Mouse (Mus musculus) frontal cortex, adult (tissue): ENCODE results near the gene Sh2d3c.

Source experiments
- ATAC-seq: cut with Nextera tagmentation; 2 replicates; pipeline ENCODE4 v1.9.2; 2017; ENCODE audit warnings: mild to moderate bottlenecking, moderate library complexity, mixed read lengths; ENCODE audit not compliant: low TSS enrichment

Sh2d3c gene

DNA sequence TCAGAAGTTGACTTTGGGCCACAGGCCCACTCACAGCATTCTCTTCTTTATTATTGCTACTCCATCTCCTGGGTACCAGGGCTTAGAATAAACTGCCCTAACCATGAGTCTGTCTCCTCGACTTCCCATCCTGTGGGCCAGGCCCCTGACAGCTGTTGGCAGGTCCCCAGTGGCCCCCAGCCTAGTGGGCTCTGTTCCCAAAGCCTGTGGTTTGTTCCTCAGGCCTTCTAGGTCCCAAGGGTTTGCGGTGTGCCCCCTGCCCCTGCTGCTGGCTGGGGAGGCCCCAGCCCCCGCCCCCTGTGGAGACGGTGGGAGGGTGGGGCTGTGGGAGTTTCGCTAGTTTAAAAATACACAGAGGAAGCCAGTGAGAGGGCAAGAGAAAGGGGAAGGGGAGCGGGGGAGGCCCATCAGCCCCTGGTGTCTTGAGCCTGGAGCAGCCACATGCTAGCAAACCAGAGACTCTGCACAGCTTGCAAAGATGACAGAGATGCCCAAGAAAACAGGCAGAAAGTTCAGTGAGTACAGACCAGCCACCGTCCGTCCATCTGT, at the start of gene Sh2d3c:
Sh2d3c (plus strand) TSS at position 375 of the 549 bp plus-strand sequence.
- ATAC-seq: no peak

DNA sequence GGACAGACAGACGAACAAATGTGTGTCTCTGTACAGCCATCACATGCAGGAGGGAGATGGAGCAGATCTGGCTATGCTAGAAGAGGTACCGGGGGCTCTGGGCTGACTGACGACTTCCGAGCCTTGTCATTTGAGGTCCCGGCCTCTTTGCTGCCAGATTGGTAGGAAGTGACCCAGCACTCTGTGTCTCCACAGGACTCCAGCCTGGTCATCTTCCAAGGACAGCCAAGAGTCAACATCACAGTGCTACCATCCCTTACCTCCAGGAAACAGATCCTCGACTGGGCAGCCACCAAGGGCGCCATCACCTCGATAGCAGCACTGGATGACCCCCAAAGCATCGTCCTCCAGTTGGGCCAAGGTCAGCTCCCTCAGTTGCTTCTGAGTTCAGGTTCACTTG, 49.7 kb upstream of the Sh2d3c start:
- no peak for ATAC-seq

DNA sequence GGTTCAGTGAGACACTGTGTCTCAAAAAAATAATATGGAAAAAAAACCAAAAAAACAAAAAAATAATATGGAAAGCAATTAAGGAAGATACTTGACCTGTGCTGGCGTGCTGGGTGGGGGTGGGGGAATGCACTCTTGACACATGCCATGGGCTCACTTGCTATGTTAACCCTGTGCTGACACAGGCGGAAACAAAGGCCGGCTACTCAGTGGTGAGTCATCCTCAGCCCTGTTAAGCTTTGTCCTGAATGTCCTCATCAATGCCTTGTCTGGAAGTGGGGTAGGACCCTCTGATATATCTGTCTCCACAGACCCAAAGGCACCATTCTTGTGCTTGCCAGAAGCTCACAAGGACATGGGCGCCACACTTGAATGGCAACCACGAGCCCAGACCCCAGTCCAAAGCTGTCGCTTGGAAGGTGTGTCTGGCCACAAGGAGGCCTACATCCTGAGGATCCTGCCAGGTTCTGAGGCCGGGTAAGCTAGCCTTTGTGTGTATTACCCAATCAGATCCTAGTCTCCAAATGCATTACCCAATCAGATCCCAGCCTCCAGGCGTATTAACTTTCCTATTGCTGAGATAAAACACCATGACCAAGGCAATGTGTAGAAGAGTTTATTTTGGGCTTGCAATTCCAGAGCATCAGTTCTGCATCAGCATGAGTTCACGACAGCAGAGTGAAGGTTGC, 48.8 kb upstream of the Sh2d3c start:
- no peak for ATAC-seq

DNA sequence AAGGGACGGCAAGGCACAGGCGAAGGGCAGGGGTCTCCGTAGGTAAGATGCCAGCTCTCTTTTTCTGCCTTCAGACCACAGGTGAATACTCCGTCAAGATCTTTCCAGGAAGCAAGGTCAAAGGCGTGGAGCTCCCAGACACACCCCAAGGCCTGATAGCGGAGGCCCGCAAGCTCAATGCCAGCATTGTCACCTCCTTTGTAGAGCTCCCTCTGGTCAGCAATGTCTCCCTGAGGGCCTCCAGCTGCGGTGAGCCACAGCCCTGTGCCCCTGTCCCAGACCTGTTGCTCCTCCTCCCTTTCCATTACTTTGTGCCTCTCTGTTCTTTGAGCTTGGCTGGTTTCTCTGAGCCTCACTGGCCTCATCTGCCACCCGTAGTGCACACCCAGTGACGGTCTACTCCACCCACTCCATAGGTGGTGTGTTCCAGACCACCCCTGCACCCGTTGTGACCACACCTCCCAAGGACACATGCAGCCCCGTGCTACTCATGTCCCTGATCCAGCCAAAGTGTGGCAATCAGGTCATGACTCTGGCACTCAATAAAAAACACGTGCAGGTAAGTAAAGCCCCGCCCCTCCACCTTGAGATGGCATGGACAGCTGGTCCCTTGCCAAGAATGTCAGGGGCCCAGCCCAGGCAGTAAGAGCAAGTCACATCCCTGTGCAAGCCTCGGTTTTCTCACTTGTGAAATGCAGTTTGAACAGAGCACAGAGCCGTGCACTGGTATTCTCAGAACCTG, 47.5 kb upstream of the Sh2d3c start:
- ATAC-seq: no peak

DNA sequence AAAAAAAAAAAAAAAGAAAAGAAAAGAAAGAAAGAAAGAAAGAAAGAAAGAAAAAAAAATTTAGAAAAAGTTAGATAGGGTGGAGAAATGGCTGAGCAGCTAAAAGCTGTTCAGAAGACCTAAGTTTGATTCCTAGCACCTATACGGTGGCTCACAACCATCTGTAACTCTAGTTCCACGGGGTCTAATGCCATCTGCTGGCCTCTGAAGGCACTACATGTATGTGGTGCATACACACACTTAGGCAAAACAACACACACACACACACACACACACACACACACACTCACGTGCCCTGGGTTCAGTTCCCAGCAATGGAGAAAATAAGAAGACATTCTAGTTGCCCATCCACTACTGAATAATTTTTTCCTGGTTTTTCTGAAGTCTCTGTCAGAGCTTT, 44.0 kb upstream of the Sh2d3c start:
- no peak for ATAC-seq

DNA sequence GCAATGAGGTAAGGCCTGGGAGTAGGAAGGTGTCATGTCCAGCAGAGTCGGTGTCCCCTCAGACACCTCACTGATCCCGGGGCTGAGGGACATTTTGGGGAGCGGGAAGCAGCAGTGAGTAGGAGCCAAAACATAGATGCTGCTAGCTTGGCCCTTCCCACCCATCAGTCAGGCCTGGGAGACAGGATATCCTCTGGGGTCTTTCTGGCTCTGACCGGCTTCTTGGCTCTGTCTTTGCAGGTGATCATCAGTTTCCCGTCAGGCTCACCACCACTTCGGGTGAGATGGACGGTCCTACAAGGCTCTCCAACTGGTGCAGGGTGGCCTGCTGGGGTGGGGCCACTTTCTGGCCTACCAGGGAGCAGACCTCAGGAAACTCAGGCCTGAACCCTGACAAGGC, 43.2 kb upstream of the Sh2d3c start:
- no peak for ATAC-seq

DNA sequence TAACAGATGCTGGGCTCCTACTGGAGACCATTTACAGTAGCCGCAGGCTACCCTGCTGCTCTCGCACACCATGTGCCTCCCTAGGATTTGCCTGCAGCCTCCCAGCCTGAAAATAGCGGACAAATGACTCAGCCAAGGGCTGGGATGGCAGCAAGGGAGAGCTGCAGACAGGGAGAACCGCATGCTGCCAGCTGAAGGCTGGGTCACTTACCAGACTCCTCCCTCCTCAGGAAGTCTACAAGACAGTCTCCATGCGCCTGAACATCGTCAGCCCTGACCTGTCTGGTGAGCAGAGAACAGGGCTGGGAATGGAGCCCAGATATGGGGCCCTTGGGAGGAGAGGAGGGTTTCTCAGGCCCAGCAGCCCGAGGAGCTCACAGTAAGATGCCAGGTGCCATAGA, 40.8 kb upstream of the Sh2d3c start:
- peak; percentile 92 for ATAC-seq

DNA sequence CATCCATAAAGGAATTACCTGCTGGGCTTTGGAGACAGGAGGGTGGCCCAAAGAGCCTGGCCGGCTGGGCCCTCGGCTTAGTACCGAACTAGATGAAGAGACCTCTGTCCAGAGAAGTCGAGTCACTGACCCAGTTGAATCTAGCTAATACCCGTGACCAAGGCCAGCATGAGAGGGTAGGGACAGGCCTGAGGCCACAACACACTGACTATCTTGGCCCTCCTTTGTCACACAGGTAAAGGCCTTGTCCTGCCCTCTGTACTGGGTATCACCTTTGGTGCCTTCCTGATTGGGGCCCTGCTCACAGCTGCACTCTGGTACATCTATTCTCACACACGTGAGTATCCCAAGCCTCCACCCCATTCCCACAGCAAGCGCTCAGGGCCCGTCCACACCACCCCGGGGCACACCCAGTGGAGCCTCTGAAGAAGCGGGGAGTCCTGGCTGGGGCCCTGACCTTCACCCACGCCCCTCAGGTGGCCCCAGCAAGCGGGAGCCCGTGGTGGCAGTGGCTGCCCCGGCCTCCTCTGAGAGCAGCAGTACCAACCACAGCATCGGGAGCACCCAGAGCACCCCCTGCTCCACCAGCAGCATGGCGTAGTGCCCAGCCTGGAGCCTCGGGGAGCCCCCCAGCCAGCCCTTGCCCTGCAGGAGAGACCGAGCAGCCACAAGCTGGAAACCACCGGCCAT, 39.7 kb upstream of the Sh2d3c start:
- no peak for ATAC-seq

DNA sequence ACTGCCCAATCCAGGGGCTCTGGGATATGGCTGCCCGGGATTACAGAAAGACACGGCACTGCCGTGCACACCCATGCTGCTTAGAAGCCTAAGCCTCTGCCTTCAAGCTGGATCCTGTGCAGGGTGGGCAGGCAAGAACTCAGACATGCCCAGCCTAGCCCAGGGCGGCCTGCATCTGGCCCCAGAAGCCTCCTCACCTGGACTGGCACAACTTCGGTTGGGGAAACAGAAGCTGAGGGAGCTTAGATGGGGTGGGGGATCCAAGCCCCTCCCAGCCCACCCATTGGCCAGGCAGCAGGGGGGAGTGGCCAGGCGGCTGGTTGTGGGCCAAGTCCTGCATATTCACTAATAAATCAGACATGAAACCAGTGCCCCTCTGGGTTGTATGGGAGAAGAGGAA, 39.1 kb upstream of the Sh2d3c start:
- no peak for ATAC-seq

DNA sequence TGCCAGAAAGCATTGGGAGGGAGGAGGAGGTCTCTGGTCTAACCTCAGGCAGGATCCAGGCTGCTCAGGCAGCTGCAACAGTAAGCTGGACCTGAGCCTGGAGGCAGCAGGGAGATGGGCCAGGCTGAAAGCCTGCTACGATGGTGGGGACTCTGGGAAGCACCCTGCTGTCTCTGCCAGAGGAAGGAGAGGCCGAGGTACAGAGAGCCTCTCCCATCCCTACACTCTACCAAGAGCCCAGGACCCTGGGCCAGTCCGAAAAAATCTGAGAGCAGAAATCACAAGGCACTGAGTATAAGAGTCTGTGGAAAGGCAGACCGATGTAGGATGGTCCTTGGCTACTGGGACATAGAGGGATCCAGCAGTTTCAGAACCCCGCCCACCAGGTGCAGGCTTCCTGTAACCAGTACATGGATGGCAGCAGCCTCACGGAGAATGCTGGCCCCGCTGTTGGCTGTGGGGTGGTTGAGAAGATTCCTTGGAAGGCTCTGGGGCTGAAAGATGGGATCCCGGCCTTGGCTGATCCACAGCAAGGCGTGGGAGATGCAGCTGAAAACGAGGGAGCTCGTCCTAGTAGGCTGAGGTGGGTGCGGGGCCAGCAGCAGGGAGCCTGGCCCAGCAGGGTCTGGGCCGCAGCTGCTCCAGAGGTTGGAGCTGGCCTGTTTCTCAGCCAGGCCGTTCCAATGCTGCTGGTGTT, 38.0 kb upstream of the Sh2d3c start:
- no peak for ATAC-seq

DNA sequence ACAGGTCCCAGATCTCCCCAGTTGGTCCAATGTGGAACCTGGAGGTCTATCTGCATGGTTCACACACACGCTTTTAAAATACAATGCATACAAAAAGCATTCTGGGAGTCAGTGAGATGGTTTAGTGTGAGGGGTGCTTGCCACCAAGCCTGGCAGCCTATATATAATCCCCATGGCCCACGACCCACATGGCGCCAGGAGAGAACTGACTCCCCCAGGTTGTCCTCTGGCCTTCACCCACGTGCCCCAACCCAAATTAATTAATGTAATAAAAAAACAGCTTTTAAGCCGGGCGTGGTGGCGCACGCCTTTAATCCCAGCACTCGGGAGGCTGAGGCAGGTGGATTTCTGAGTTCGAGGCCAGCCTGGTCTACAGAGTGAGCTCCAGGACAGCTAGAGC, 37.2 kb upstream of the Sh2d3c start:
- no peak for ATAC-seq

DNA sequence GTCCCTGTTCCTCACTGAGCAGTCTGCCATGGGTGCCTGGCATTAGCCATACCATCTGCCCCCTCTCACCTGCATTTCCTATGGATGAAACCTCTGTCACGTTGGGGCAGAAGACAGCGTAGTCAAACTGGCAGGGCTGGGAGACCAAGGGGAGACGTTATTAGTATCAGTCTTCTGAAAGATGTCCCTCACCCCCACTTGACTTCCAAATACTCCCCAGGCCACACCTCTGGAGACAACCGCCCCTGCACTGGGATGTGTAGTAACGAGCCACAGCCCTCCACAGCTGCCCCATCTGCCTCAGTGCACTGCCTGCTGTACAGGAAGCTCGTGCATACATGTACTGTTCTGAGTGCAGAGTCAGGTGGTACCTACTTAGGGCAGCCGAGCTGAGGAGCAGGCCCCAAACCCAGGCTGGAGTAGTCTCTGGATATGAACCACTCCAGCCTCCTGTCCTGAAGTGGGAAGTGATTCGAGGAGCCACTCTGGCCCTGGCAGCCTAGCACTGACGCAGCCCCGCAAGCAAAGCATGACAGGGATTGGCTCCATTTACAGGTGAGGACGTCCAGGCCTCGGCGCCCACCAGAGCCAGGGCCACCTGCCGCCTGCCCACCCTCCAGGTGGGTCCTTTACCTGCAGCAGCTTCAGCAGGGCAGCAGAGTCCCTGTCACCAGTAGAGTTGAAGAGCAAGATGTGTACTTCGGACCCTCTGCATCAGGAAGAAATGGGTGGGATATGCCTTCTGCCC, 36.0 kb upstream of the Sh2d3c start:
- no peak for ATAC-seq

DNA sequence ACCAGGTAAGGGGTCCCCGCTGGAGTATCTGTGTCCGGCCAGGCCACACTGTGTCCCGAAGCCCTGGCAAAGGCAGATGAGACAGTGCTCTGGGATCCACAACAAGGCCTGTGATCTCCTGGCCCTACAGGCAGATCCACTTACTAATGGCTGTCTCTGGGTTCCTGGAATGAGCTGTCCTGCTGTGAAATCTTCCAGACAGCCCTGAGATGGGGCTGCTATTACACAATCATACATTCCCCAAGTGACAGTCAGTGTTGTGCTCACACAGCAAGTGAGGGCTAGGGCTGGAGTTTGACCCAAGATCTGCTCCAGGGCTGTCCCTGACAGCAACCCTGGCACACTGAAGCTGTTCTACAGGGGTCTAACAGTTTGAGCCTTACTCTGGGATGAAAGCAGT, 35.0 kb upstream of the Sh2d3c start:
- no peak for ATAC-seq

DNA sequence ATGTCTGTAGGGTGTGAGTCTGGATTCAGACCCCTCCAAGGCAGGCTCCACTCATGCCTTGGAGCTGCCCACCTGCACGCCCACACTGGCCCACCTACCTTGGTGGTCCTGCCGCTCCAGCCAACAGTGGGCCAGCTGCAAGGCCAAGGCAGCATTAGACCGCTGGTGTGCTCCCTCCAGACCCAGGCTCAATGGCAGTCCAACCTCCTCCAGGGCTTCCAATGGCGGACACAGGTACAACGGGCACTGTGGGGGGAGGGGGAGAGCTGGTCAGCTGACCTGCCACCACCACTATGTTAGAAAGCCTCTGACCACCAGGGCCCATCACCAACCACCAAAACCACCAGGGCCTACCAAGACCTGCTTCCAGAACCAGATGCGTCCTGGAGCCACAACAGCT, 34.2 kb upstream of the Sh2d3c start:
- ATAC-seq: no peak

DNA sequence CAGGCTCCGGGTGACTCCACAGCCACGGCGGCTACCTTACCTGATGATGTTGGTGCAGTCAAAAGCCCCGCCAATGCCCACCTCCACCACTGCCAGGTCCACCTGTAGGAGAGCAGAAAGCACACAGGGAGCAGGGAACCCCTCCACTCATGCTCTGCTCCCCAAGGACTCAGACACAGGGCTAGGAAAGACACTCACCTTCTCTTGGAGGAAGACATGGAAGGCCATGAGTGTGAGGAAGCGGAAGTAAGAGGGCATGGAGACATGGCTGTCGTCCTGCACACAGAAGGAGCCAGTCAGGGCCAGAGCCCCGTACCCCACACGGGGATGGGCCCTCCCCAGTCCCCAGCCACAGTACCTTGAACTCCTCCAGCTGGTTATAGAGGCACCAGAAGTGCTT, 33.3 kb upstream of the Sh2d3c start:
- no peak for ATAC-seq

DNA sequence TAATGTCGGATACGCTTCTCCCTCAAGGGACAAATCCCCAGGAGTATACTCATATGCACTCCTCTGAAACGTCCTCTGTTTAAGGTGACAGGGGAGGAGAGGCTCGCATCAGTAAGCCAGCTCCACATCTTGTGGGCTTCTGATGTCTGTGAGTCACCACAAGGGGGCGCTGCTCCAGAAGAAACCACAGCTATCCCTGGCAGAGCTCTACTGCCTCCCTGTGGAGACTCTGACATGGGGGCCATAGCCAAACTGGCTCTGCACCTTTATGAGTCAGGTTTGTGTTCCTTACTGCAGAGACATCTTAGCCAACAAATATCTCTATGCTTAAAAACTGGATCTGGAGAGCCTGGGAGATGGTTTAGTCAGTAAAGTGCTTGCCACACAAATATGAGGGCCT, 31.4 kb upstream of the Sh2d3c start:
- peak; percentile 57 for ATAC-seq

DNA sequence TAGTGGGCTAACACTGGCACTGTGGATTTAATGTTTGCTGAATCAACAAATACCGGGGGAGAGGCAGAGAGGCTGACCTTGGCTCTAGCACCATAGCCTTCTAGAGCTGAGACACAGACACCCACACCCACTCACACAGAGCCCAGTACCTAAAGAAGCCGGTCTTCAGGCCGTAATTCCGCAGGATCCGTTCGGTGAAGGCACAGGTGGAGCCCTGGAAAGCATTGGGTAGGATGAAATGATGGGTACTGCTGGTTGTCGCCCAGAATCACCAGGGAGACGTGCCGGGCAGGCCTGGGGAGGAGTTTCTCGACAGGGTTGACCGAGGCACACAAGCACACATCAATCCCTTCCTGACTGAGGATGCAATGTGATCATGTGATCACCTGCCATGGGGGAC, 29.8 kb upstream of the Sh2d3c start:
- no peak for ATAC-seq

DNA sequence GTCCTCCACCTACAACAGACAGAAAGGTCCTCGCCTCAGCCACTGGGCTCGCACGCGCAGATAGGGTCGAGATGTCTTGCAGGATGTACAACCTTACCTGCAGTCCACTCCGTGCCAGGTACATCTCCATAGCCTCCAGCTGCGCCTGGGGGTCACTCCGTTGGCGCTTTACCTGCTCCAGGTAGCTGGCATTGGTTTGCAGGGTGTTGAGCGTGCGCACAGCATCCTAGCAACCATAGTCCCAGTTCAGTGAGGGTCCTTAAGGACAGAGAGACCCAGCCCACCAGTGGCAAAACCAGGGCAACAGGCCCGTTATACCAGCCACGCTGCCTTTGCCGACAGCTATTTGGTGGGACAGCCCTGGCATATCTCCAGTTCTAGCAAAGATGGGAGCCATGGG, 28.4 kb upstream of the Sh2d3c start:
- no peak for ATAC-seq

DNA sequence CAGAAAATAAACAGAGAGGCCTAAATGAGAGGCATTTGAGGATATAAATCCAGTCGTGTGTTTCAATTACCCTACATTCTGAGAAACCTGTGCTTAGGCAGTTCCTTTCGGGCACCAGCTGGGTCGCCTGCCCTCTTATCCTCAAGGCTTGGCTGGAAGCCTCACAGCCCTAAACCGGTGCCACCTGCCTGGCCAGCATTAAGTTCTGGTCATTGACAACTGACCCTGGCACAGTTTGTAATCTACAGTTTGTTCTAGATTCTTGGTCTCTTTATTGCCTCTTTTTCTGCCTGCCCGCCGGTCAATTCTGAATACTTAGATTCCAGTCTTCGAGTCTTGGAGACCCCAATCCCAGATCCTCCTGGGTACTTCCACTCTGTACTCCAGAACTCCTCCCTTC, 27.6 kb upstream of the Sh2d3c start:
- ATAC-seq: no peak

DNA sequence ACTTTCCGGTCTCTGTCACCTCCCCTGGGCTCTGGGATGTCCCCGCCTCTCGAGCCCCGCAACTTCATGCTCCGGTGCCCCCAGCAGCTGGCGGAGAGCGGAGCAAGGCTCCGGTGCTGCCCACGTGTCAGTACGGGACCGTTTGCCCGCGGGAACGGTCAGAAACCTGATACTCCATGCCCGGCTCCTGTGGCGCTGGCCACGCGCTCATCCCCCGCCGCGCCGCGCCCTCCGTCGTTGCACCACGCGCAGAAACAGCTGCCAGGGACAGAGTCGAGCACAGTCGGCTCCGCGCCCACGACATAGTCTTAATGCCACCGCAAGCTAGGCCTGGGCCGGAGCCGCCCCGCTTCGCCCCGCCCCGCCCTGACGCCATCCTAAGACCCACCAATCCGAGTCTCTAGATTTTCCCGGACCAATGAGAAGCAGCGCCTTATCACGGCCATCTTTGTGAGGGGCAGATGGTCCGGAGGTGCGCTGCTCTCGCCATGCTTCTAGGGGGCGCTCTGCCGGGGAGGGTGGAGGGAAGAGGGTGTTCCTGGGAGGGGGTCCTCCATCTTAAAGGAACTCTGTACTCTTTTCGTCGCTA, 26.9 kb upstream of the Sh2d3c start:
- peak; percentile 97 for ATAC-seq

DNA sequence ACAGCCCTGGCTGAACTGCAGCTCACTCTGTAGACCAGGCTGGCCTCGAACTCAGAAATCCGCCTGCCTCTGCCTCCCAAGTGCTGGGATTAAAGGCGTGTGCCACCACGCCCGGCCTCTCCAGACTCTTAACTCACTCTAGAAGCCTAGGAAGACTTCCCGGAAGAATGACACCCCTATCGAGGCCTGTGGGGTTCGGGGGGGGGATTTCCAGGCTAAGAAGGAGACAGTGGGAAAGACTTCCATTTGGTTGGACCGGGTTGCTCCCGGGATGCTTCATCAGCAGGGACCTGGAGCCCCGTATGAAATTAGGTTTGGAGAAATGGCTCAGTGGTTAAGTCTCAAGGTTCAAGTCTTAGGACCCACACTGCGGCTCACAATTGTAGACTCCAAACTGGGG, 26.2 kb upstream of the Sh2d3c start:
- ATAC-seq: no peak
